Mouse (Mus musculus): ENCODE results near the gene Sorcs2. TPM values are rescaled to one million over a fixed set of nuclear protein-coding genes. Genes with fewer than 3 reads are reported as not detected.

The Sorcs2 gene
- total RNA-seq (2021) = 10 to 100 TPM; 58.4 to 58.7 TPM

DNA sequence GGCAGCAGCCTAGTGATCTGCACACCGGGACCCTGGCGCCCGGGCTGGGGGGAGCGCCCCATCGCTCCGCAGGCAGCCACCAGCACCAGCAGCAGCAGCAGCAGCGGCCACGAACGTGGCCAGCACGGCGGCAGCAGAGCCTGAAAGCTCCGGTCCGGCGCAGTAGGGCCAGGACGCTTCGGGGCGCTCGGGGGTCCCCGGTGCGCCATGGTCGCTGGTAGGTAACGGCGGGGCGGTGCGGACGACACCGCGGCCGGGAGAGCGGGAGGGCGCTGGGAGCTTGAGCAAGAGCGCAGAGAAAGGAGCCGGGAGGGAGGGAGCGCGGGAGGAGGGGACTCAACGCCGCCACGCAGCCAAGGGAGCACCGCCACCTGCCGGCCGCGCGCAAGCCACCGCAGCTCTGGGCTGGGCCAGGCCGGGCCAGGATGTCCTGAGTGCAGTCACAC, at the start of gene Sorcs2:
Gene Sorcs2 (minus strand): TSS at position 303 of the 446 bp plus-strand sequence.
- intact Hi-C loops (cut with DNase I) = loop anchor here (2.0 to 10.0 kb wide), 4 partner anchors 75 to 411 kb away; no protein-coding TSS in a partner anchor
- peak; percentile 80 to 90 for DNase-seq (ENCODE audit: extremely low spot score in 1 of 2, low spot score in 2 of 2)

DNA sequence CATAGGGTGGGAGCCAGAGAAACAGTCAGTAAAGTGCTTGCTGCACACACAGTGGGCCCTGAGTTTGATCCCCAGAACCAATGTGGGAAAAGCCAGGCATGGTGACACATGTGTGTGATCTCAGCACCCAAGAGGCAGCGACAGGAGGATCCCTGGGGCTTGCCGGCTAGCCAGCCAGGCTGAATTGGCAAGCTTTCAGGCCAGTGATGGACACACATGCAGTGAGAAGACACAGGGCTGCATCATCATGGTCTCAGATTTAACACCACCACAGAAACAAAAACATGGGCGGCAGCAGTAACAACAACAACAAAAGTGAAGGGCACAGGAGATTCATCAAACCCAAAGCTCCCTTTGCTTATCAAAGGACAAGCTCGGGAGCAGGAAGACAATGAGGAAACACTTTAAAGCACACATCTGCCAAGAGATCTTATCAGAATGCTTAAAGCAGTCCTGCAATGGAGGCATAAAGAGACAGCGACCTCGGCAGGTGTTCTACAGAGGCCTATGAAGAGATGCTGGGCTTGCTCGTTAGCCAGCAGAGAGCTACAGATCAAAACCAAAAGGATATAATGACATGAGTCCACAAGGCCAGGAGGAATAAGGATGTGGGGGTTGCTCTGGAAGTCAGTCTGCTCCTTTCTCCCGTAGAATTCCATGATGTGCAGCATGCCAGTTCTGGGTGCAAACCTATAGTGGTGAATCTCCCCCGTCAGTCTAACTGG, 48.4 kb upstream of the Sorcs2 start:
- intact Hi-C loops (cut with DNase I) = no loop called here
- DNase-seq (ENCODE audit: extremely low spot score in 1 of 2, low spot score in 2 of 2) = no peak

DNA sequence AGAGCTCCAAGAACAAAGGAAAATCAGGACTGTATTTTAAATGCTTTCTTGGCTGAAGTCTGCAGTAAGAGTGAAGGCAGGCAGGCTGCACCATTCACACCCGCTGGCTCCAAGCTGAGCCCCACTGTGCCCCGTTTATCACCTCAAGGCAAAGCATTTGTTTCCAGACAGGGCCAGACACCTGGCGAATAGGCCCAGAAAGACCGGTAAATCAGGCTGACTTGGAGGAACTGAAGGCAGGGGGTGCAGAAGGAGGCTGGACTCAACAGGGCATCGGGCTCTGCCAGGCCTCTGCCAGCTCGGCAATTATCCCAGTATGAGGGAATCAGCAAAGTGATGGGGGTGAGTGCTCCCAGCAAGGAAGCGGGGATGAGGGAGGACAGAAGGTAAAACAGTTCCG, 47.1 kb upstream of the Sorcs2 start:
- intact Hi-C loops (cut with DNase I) = no loop called here
- no peak for DNase-seq (ENCODE audit: extremely low spot score in 1 of 2, low spot score in 2 of 2)

DNA sequence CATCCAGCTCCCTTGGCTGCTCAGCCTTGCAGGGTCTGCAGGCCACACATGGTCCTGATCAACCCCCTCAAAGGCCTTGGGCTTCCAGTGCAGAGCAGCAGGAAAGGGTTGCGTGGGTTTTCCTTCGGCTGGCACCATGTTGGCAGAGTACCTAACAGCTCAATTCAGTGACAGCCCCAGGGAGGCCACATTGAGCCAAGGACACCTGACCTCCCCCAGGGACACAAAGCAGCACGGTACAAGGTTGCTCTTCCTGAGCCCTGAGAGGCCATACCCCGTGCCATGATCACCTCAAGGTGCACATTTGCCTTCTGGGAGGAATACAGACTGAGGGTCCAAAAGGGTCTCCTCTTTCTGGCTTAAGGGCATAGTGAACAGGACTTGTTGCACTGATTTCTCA, 46.7 kb upstream of the Sorcs2 start:
- no peak for DNase-seq (ENCODE audit: extremely low spot score in 1 of 2, low spot score in 2 of 2)
- intact Hi-C loops (cut with DNase I) = no loop called here

DNA sequence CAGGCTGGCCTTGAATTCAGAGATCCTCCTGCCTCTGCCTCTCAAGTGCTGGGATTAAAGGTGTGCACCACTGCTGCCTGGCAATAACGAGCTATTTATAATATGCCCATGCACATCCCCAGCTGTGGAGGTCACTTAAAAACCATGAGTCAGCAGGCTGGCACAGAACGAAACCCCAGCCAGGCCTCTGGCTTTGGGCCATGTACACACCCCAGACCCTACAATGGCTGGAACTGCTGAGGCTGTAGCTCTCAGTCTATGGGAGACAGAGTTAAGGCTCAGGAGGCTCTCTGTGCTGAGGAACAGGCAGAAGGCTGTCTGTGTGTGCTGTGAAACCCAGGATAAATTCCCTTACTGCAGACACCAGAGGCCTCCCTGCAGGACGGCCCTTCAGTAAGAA, 42.8 kb upstream of the Sorcs2 start:
- no peak for DNase-seq (ENCODE audit: extremely low spot score in 1 of 2, low spot score in 2 of 2)
- intact Hi-C loops (cut with DNase I) = no loop called here

DNA sequence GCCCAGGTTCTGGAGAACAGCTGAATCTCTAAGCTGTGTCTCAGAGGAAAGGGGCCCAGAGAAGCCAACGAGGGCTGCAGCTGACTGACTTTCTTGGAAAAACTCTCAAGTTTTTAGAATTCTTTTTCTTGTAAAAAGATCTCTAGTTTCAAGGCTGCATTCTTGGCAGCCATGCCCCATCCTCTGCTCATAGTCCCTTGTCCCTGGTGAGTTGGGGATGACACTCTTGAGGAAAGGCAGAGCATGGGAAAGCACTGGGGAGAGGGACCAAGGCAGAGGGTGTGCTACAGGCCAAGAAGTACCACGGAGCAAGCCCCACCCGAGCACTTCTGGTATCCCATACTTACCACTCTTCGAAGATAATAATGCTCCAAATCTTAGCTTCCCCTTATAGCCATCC, 38.9 kb upstream of the Sorcs2 start:
- intact Hi-C loops (cut with DNase I) = no loop called here
- no peak for DNase-seq (ENCODE audit: extremely low spot score in 1 of 2, low spot score in 2 of 2)

DNA sequence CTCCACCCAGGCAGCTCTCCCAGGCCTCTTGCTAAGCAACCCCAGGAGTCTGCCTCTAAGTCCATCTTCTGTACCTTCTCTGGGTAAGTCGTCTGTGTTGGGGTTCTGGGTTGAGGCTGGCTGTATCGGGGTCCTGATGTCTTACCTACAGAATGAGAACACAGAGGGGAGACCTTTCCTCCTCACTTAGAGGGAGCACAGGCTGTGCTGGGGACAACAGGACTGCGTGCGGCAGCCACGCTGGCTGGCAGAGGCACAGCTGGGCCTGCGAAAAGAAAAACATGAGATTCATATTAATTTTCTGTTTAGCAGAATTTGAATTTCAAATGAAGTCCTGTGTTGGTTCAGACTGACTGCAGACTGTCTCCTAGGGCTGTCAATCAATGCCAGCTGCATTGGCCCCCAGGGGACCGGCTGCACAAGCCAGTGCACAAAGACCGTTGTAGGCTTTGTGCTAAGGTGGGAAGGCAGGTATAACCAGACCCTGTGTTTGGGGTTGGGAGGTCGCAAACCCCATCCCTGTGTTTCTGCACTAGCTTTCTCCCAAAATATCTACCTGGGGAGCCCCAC, 36.5 kb upstream of the Sorcs2 start:
- intact Hi-C loops (cut with DNase I) = no loop called here
- no peak for DNase-seq (ENCODE audit: extremely low spot score in 1 of 2, low spot score in 2 of 2)

DNA sequence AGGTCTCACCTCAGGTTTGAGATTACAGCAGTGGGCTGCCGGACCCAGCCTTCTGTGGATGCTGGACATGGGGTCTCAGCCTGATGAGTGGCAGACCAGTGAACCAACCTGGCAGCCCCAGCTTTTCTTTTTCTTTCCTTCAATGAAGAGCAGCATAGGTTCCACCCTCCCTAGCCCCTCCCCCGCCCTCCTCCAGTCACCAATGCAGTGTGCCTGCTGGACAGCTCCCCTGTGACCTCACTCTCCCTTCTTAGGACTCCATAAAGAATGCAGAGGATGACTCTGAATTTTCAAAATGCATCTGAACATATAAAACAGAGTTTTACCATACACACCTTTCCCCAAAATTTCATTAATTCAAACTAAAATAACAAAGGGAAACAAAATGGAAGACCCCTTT, 33.8 kb upstream of the Sorcs2 start:
- intact Hi-C loops (cut with DNase I) = no loop called here
- no peak for DNase-seq (ENCODE audit: extremely low spot score in 1 of 2, low spot score in 2 of 2)

DNA sequence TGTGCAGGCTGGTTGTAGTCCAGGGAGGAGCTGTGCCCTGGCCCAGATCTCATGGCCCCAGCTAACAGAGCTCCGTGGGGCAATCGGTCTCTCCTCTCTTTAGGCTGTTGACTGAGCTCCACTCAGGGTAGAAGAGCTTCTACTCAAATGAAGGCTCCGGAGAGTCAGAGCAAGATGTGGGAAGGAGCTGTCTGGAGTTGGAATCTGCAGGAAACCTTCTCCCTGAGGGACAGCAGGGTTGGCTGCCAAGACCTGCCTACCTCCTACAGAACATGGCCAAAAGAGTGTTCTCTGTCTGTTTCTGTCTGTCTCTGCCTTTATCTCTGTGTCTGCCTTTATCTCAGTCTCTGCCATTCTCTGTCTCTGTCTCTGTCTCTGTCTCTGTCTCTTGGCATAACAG, 31.6 kb upstream of the Sorcs2 start:
- intact Hi-C loops (cut with DNase I) = no loop called here
- no peak for DNase-seq (ENCODE audit: extremely low spot score in 1 of 2, low spot score in 2 of 2)

DNA sequence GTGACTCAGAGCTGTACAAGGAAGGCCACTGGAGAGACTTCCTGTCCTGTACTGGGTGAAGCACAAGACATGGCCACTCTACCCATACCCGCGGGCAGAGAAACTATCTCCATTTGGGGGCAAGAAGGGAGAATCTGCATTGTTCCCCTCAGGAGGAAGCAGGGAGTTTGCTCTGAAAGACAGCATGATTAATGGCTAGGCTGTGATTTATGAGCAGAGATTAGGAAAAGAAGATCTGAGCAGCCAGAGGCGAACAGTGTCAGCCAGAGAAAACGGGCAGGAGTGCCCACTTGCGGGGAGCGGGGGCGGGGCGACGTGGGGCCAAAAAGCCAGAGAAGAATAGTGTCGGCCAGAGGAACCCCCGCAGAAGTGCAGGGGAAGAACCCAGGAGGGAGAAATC, 29.9 kb upstream of the Sorcs2 start:
- intact Hi-C loops (cut with DNase I) = no loop called here
- no peak for DNase-seq (ENCODE audit: extremely low spot score in 1 of 2, low spot score in 2 of 2)

DNA sequence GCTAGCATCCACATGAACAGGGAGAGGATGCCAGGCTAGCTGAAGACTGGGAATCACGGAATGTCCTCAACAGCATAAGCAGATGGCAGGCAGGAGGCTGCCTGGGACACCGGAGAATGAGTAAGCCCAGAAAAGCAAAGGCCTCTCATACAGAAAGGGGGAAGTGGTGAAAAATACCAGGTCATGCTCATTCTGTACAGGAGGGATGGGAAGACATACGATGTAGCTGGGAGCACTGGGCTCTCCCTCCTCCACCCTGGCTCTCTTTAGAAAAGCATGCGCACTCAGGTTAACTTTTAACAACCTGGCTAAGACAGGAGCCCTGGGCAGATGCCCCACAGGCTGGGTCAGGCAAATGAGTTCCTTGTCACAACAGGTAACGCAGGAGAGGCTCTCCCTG, 28.5 kb upstream of the Sorcs2 start:
- intact Hi-C loops (cut with DNase I) = no loop called here
- peak in 1 of 2 experiments; percentile 25 for DNase-seq (ENCODE audit: extremely low spot score in 1 of 2, low spot score in 2 of 2)

DNA sequence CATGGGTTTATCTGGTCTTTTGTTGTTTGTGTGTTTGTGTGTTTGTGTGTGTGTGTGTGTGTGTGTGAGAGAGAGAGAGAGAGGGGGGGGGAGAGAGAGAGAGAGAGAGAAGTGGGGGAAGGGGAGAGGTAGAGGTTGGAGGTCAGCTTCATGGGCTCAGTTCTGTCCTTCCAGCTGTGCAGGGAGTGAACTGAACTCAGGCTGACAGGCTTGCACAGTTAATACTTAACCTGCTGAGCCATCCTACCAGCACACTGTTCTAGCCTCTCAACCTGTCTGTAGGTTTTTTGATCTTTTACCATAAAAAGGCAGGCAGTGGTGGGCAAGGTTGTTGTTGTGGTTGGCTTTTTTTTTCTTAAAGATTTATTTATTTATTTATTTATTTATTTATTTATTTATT, 26.7 kb upstream of the Sorcs2 start:
- intact Hi-C loops (cut with DNase I) = no loop called here
- DNase-seq (ENCODE audit: extremely low spot score in 1 of 2, low spot score in 2 of 2) = no peak

DNA sequence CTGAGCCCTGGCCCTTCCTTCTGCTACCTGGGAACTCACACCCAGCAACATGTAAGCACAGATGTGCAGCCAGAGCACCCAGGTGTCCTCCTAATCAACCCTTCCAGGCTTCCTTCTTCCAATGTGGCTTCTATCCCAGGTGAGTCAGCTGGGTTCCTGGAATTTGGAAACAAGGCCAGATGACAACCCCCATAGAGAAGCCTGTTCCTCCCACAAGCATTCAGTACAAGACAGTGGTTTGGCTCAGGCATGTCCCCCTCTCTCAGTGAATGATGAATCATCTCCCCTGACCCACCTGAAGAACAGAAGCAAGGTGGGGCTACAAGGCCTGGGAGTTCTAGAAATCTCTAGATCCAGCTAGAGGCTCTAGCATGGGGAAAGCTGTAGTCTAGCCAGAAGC, 24.8 kb upstream of the Sorcs2 start:
- DNase-seq (ENCODE audit: extremely low spot score in 1 of 2, low spot score in 2 of 2) = no peak
- intact Hi-C loops (cut with DNase I) = no loop called here

DNA sequence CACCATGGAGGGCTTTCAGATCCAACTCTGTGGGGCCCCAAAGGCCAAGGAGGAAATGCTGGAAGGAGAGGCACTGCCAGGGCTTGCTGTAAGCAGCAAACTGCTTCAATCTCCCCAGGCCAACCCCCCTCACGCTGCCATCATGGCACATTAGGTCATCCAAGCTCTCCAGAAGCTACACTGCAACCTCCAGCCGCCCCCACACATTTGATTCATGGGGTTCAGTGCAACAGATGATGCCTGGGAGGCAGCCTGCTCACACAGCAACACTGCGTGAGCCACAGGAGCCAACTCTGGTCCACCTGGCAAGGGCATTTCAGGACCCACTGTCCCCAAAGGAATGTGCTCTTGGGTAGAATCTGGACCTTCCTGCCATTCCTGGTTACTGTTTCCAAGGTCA, 21.9 kb upstream of the Sorcs2 start:
- intact Hi-C loops (cut with DNase I) = no loop called here
- DNase-seq (ENCODE audit: extremely low spot score in 1 of 2, low spot score in 2 of 2) = no peak

DNA sequence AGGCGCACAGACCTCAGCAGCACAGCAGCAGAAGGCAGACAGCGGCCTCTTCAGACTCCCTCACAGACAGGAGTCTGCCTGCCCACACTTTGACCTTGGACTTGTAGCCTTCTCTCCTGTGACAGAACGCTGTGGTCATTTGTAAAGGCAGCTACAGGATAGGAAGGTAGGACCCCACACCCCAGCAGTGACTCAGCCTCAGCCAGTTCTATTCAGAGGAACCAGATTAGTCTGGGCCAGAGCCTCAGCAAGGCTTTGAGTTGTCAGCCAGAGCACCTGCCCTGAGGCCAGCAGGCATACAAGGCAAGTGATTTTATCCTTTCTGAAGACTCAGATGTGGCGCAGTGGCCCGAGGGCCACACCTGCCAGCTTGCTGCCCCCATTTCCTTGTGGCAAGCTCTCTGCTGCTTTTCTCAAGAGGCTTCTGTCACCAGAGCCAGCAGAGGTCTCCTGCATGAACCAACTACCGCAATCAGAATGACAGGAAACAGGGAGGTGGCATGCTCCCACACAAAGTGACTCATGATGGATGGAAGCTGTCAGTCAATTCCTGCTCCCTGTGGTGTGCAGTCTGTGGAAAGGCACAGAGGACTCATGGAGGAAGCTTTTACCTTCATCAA, 16.9 kb upstream of the Sorcs2 start:
- intact Hi-C loops (cut with DNase I) = no loop called here
- no peak for DNase-seq (ENCODE audit: extremely low spot score in 1 of 2, low spot score in 2 of 2)

DNA sequence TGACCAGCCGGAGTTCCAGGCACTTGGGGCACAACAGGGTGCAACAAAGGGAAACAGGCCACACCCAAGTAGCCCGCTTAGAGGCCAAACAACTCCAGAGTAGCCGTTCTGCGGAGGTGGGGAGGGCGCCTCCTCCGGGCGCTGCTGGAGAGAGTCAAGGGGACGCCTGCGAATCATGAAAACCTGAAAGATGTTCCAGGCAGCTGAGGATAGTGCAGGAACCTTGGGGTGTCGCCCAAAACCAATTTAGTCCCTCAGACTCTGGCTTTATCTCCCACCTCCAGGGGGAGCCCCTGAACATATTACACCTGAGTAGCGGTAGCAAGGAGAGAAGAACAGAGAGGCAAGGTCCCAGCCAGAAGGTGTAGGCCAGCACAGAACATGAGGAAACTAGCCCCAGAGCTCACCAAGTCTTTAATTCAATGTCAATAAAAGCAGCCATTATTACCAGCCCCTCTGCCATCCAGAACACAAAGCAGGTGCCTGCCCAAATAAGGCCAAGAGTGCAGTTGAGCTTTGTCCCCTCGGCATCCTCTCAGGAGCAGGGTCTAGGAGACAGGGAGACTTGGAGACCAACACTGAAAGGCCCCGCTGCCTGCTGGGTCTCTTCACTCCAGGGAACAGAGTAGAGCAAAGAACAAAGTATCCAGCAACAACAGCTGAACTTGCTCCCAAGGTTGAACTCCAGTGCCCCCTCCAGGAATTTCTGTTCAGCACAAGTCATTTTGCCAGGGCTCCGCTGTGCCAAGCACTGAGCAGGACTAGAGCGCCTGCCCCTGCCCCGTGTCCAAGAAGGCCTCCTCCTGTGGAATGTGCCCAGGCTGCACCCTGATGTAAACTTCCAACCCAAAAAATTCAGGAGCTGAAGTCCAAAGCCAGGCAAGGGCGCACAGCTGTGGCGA, 775 bp upstream of the Sorcs2 start:
- DNase-seq (ENCODE audit: extremely low spot score in 1 of 2, low spot score in 2 of 2) = peak in 1 of 2 experiments; percentile 50
- intact Hi-C loops (cut with DNase I) = loop anchor here (5.0 to 10.0 kb wide), 2 partner anchors 174 to 411 kb away; no protein-coding TSS in a partner anchor

DNA sequence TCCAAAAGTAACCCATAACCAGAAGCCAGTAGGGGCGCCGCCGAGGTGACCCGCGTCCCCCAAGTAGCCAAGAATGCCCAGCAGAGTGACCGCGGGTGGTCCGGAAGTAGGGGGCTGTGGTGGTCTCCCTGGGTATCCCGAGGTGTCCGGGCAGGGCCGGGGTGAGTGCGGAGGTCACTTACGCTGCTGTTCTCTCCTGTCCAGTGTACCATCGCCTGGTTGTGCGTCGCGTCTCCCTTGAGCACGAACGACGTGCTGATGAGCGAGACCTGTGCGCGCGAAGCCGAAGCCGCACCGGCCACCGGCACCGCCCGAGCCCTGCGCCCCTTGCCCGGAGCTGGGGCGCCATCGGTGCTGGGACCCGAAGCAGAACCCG, 567 bp downstream of the Sorcs2 start:
- peak in 1 of 2 experiments; percentile 51 for DNase-seq (ENCODE audit: extremely low spot score in 1 of 2, low spot score in 2 of 2)
- intact Hi-C loops (cut with DNase I) = loop anchor here (2.0 to 10.0 kb wide), 4 partner anchors 75 to 410 kb away; no protein-coding TSS in a partner anchor

DNA sequence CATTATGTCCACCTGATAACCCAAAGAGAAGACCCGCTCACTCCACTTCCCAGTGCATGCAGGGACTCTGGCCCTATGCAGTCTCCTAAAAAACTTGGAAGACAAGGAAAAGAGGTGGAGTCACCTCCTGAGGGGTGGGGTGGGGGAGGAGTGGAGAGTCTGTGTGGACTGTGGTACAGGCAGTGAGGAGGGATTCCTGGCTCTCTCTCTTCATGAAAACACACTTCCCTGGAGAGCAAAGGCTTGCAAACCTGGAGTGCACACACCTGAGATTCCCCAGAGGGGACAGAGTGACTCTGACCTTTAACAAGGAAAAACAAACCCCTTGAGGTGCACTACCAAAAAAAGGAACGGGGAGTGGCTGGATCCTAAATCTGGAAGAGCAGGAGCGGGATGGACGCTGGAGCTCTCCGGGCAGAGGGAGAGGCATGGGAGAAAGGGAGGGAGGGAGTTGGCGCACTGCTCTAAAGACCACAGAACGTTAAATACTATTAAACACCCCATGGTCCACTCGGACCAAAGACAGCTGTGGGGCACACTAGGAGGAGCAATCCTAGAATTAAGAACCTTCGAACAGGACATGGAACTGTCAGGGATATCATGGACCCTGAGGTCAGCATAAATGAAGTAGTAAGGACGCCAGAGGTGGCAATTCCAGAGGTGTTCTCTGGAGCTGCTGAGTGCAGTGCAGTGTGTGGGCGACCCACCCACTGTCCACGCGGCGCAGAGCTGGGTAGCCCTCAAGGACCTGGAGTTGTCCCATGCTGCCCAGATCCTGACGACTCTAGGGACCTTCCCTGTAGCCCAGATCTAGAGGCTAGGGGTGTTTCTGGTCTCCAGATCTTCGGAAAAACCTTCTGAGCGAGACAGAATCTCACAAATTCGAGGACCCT, 1.2 kb downstream of the Sorcs2 start:
- intact Hi-C loops (cut with DNase I) = loop anchor here (2.0 to 10.0 kb wide), 4 partner anchors 74 to 409 kb away; no protein-coding TSS in a partner anchor
- DNase-seq (ENCODE audit: extremely low spot score in 1 of 2, low spot score in 2 of 2) = no peak

Data from left cerebral cortex, postnatal 10 days (tissue).